Mouse (Mus musculus): ENCODE measurements at regions not wholly inside any gene's neighbourhood (a gene's known extent, or its start where the extent isn't known, plus 50 kb on each side); places are given as distances from the start of the nearest gene placed in this dataset.

GRCm38 (mm10) chr10:66889786-66890555 is 206.0 kb upstream of the Jmjd1c start:
- no peaks in the 10 kb centered on the region for H3K36me3 ChIP-seq (ENCODE audit: control insufficient read depth, insufficient read depth, low read length)
- H3K4me1 ChIP-seq (ENCODE audit: control insufficient read depth, insufficient read depth, insufficient read length): no peaks in the 10 kb centered on the region
- no peak overlapping the region for H3K27ac ChIP-seq (ENCODE audit: insufficient read depth, low read length)
- DNase-seq (ENCODE audit: low read depth in 1 of 2, low spot score in 2 of 2): no peak
- H3K27me3 ChIP-seq (ENCODE audit: control insufficient read depth, insufficient read depth, low read length): no peaks in the 10 kb centered on the region
- WGBS: 93% methylated on average over 12 of the region's 12 CpGs
- H3K4me3 ChIP-seq (ENCODE audit: extremely low read depth, insufficient read depth, insufficient read length): no peak overlapping the region
- TF ChIP-seq POLR2A (IDR thresholded peaks at IDR 0.05; ENCODE audit: low read depth, low read length) (no peak), CTCF (IDR thresholded peaks at IDR 0.05; ENCODE audit: extremely low read depth, insufficient read depth, insufficient read length, insufficient replicate concordance) (no peak)

- no peak for TF ChIP-seq POLR2A (IDR thresholded peaks at IDR 0.05; ENCODE audit: low read depth, low read length)
- H3K36me3 ChIP-seq (ENCODE audit: control insufficient read depth, insufficient read depth, low read length): no peaks in the 10 kb centered on the region
- no peak overlapping the region for H3K4me3 ChIP-seq (ENCODE audit: extremely low read depth, insufficient read depth, insufficient read length)
- no peak for DNase-seq (ENCODE audit: low read depth in 1 of 2, low spot score in 2 of 2)
- no peaks in the 10 kb centered on the region for H3K27me3 ChIP-seq (ENCODE audit: control insufficient read depth, insufficient read depth, low read length)
- no peak overlapping the region for H3K27ac ChIP-seq (ENCODE audit: insufficient read depth, low read length)
- no peaks in the 10 kb centered on the region for H3K4me1 ChIP-seq (ENCODE audit: control insufficient read depth, insufficient read depth, insufficient read length)
- 96% methylated on average over 1 of the region's 1 CpGs for WGBS
These were observed 204.1 kb upstream of the Jmjd1c start for GRCm38 (mm10) chr10:66891811-66892210.

GRCm38 (mm10) chr10:66893836-66894235 is 202.1 kb upstream of the Jmjd1c start:
- no peak for TF ChIP-seq CTCF (IDR thresholded peaks at IDR 0.05; ENCODE audit: extremely low read depth, insufficient read depth, insufficient read length, insufficient replicate concordance)
- TF ChIP-seq POLR2A (IDR thresholded peaks at IDR 0.05; ENCODE audit: low read depth, low read length): no peak
- H3K36me3 ChIP-seq (ENCODE audit: control insufficient read depth, insufficient read depth, low read length): no peaks in the 10 kb centered on the region
- DNase-seq (ENCODE audit: low read depth in 1 of 2, low spot score in 2 of 2): no peak
- no peak overlapping the region for H3K27ac ChIP-seq (ENCODE audit: insufficient read depth, low read length)
- H3K27me3 ChIP-seq (ENCODE audit: control insufficient read depth, insufficient read depth, low read length): no peaks in the 10 kb centered on the region
- H3K4me1 ChIP-seq (ENCODE audit: control insufficient read depth, insufficient read depth, insufficient read length): no peaks in the 10 kb centered on the region
- WGBS: 92% methylated on average over 14 of the region's 14 CpGs
- H3K4me3 ChIP-seq (ENCODE audit: extremely low read depth, insufficient read depth, insufficient read length): no peak overlapping the region

GRCm38 (mm10) chr10:66896698-66897622 is 199.0 kb upstream of the Jmjd1c start:
- TF ChIP-seq CTCF (IDR thresholded peaks at IDR 0.05; ENCODE audit: extremely low read depth, insufficient read depth, insufficient read length, insufficient replicate concordance) (no peak), POLR2A (IDR thresholded peaks at IDR 0.05; ENCODE audit: low read depth, low read length) (no peak)
- H3K27me3 ChIP-seq (ENCODE audit: control insufficient read depth, insufficient read depth, low read length): no peaks in the 10 kb centered on the region
- H3K4me1 ChIP-seq (ENCODE audit: control insufficient read depth, insufficient read depth, insufficient read length): peaks cover 2% of the 10 kb centered on the region; the same call in 1 of the 2 replicates
- no peaks in the 10 kb centered on the region for H3K36me3 ChIP-seq (ENCODE audit: control insufficient read depth, insufficient read depth, low read length)
- no peak overlapping the region for H3K4me3 ChIP-seq (ENCODE audit: extremely low read depth, insufficient read depth, insufficient read length)
- H3K27ac ChIP-seq (ENCODE audit: insufficient read depth, low read length): no peak overlapping the region
- no peak for DNase-seq (ENCODE audit: low read depth in 1 of 2, low spot score in 2 of 2)
- 87% methylated on average over 11 of the region's 11 CpGs for WGBS

GRCm38 (mm10) chr10:66899724-66900123 is 196.2 kb upstream of the Jmjd1c start:
- TF ChIP-seq CTCF (IDR thresholded peaks at IDR 0.05; ENCODE audit: extremely low read depth, insufficient read depth, insufficient read length, insufficient replicate concordance) (no peak), POLR2A (IDR thresholded peaks at IDR 0.05; ENCODE audit: low read depth, low read length) (no peak)
- H3K4me3 ChIP-seq (ENCODE audit: extremely low read depth, insufficient read depth, insufficient read length): no peak overlapping the region
- no peak overlapping the region for H3K27ac ChIP-seq (ENCODE audit: insufficient read depth, low read length)
- WGBS: 66% methylated on average over 5 of the region's 5 CpGs
- H3K4me1 ChIP-seq (ENCODE audit: control insufficient read depth, insufficient read depth, insufficient read length): peaks cover 2% of the 10 kb centered on the region; the same call in 1 of the 2 replicates
- H3K36me3 ChIP-seq (ENCODE audit: control insufficient read depth, insufficient read depth, low read length): no peaks in the 10 kb centered on the region
- no peaks in the 10 kb centered on the region for H3K27me3 ChIP-seq (ENCODE audit: control insufficient read depth, insufficient read depth, low read length)
- DNase-seq (ENCODE audit: low read depth in 1 of 2, low spot score in 2 of 2): no peak

- WGBS: 79% methylated on average over 10 of the region's 10 CpGs
- Histone ChIP-seq H3K4me1 (ENCODE audit: control insufficient read depth, insufficient read depth, insufficient read length) (peaks cover 2% of the 10 kb centered on the region; the same call in 1 of the 2 replicates), H3K36me3 (ENCODE audit: control insufficient read depth, insufficient read depth, low read length) (no peaks in the 10 kb centered on the region), H3K4me3 (ENCODE audit: extremely low read depth, insufficient read depth, insufficient read length) (no peak overlapping the region), H3K27ac (ENCODE audit: insufficient read depth, low read length) (no peak overlapping the region), H3K27me3 (ENCODE audit: control insufficient read depth, insufficient read depth, low read length) (no peaks in the 10 kb centered on the region)
- DNase-seq (ENCODE audit: low read depth in 1 of 2, low spot score in 2 of 2): no peak
- TF ChIP-seq CTCF (IDR thresholded peaks at IDR 0.05; ENCODE audit: extremely low read depth, insufficient read depth, insufficient read length, insufficient replicate concordance) (no peak), POLR2A (IDR thresholded peaks at IDR 0.05; ENCODE audit: low read depth, low read length) (no peak)
These were observed 195.1 kb upstream of the Jmjd1c start for GRCm38 (mm10) chr10:66900781-66901180.
